Mouse (Mus musculus): Measurements from ENCODE around the gene Frs2. TPM values are rescaled to one million over a fixed set of nuclear protein-coding genes. Genes with fewer than 3 reads are reported as not detected.

Frs2 gene
- polyA plus RNA-seq, 2 experiments = 8.8 to 9.2 TPM

GRCm38 (mm10) chr10:117147463-117148360, 622 bp downstream of the Frs2 start:
- ATAC-seq (ENCODE audit: insufficient read depth) (peak; percentile 47), DNase-seq (ENCODE audit: low read depth in 3 of 3, low spot score in 3 of 3) (no peak)
- H3K4me3 ChIP-seq (ENCODE audit: insufficient read depth in 1 of 2, low read depth in 2 of 2, low read length in 2 of 2) = peak overlapping the region; percentile 92 to 97
- peak overlapping the region; percentile 88 for H3K9ac ChIP-seq (replicated peaks)
- H3K36me3 ChIP-seq (replicated peaks; ENCODE audit: control insufficient read depth, insufficient read depth, low read depth) = no peaks in the 10 kb centered on the region
- H3K4me2 ChIP-seq (ENCODE audit: low read depth) = peak overlapping the region; percentile 82
- WGBS (ENCODE audit: insufficient replicate concordance) = under 1% methylated on average over 58 of the region's 72 CpGs
- no peaks in the 10 kb centered on the region for H3K9me3 ChIP-seq (ENCODE audit: control insufficient read depth, low read length)
- H3K4me1 ChIP-seq (replicated peaks; ENCODE audit: control insufficient read depth in 2 of 2, insufficient read depth in 2 of 2, low read length in 1 of 2) = peaks cover 40 to 50% of the 10 kb centered on the region in 2 experiments
- TF ChIP-seq EP300 (IDR thresholded peaks at IDR 0.05; ENCODE audit: low read depth) = no peak
- no peak for TF ChIP-seq CTCF (IDR thresholded peaks at IDR 0.05; ENCODE audit: low read depth)
- H3K27me3 ChIP-seq (ENCODE audit: control insufficient read depth, insufficient read depth, low read length) = no peaks in the 10 kb centered on the region
- H3K27ac ChIP-seq = peak overlapping the region; percentile 81

GRCm38 (mm10) chr10:117146421-117146820, 1.9 kb downstream of the Frs2 start:
- DNase-seq (ENCODE audit: low read depth in 3 of 3, low spot score in 3 of 3) = no peak
- 34% methylated on average over 9 of the region's 9 CpGs for WGBS (ENCODE audit: insufficient replicate concordance)
- Histone ChIP-seq H3K9me3 (ENCODE audit: control insufficient read depth, low read length) (no peaks in the 10 kb centered on the region), H3K4me1 (replicated peaks; ENCODE audit: control insufficient read depth in 2 of 2, insufficient read depth in 2 of 2, low read length in 1 of 2) (peaks cover 42 to 52% of the 10 kb centered on the region in 2 experiments), H3K27me3 (ENCODE audit: control insufficient read depth, insufficient read depth, low read length) (no peaks in the 10 kb centered on the region), H3K36me3 (replicated peaks; ENCODE audit: control insufficient read depth, insufficient read depth, low read depth) (no peaks in the 10 kb centered on the region), H3K27ac (peak overlapping the region; percentile 68), H3K4me3 (ENCODE audit: insufficient read depth in 1 of 2, low read depth in 2 of 2, low read length in 2 of 2) (peak overlapping the region; percentile 53 to 97), H3K9ac (replicated peaks) (peak overlapping the region; percentile 61), H3K4me2 (ENCODE audit: low read depth) (peak overlapping the region; percentile 82)
- no peak for ATAC-seq (ENCODE audit: insufficient read depth)
- TF ChIP-seq CTCF (IDR thresholded peaks at IDR 0.05; ENCODE audit: low read depth) (no peak), EP300 (IDR thresholded peaks at IDR 0.05; ENCODE audit: low read depth) (no peak)

DNA sequence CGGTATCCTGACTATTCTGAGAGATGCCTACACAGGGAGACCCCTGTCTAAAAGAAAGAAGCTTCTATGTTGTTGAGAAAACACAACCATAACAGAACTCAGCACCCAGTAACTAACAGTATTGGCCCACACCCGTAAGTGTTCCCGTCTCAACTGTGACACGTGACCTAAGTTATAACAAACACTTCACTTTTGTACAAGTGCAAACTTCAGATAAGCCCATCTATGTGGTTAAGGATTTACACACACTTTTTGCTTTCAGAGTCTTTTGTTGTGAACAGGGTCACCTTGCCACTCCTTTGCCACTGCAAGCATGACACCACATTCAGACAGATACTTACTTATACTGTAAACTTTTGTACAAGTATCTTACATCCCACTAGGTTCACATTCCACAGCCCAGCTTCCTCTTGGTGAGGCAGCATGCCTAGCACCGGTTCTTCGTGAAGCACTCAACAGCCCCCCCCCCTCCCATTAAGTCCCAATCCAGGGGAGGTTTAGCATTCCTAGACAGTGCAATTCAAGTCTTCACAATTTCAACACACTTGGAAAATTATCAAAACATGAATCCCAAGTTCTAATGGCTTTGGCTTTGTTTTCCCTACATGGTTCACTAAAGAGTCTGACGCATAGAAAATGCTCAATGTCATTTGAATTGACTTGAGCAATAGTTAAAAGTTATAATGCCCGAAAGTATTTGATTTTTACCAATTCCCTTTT, 2.6 kb downstream of the Frs2 start:
- no peaks in the 10 kb centered on the region for H3K27me3 ChIP-seq (ENCODE audit: control insufficient read depth, insufficient read depth, low read length)
- no peaks in the 10 kb centered on the region for H3K36me3 ChIP-seq (replicated peaks; ENCODE audit: control insufficient read depth, insufficient read depth, low read depth)
- H3K9me3 ChIP-seq (ENCODE audit: control insufficient read depth, low read length) = no peaks in the 10 kb centered on the region
- peak overlapping the region; percentile 10 to 97; a peak in 3 of 4 replicates for H3K4me3 ChIP-seq (ENCODE audit: insufficient read depth in 1 of 2, low read depth in 2 of 2, low read length in 2 of 2)
- 25% methylated on average over 8 of the region's 8 CpGs for WGBS (ENCODE audit: insufficient replicate concordance)
- H3K27ac ChIP-seq = peak overlapping the region; percentile 61
- ATAC-seq (ENCODE audit: insufficient read depth) (no peak), DNase-seq (ENCODE audit: low read depth in 3 of 3, low spot score in 3 of 3) (peak; percentile 39 to 64 (median 61))
- peaks cover 44 to 52% of the 10 kb centered on the region in 2 experiments for H3K4me1 ChIP-seq (replicated peaks; ENCODE audit: control insufficient read depth in 2 of 2, insufficient read depth in 2 of 2, low read length in 1 of 2)
- TF ChIP-seq CTCF (IDR thresholded peaks at IDR 0.05; ENCODE audit: low read depth) (no peak), EP300 (IDR thresholded peaks at IDR 0.05; ENCODE audit: low read depth) (peak; percentile 48; the same call in 1 of the 2 replicates)
- peak overlapping the region; percentile 82 for H3K4me2 ChIP-seq (ENCODE audit: low read depth)
- H3K9ac ChIP-seq (replicated peaks) = peak overlapping the region; percentile 40

- ATAC-seq (ENCODE audit: insufficient read depth) (no peak), DNase-seq (ENCODE audit: low read depth in 3 of 3, low spot score in 3 of 3) (no peak)
- Histone ChIP-seq H3K4me1 (replicated peaks; ENCODE audit: control insufficient read depth in 2 of 2, insufficient read depth in 2 of 2, low read length in 1 of 2) (peaks cover 42 to 52% of the 10 kb centered on the region in 2 experiments), H3K4me3 (ENCODE audit: insufficient read depth in 1 of 2, low read depth in 2 of 2, low read length in 2 of 2) (no peak overlapping the region), H3K4me2 (ENCODE audit: low read depth) (peak overlapping the region; percentile 82), H3K27me3 (ENCODE audit: control insufficient read depth, insufficient read depth, low read length) (no peaks in the 10 kb centered on the region), H3K9me3 (ENCODE audit: control insufficient read depth, low read length) (no peaks in the 10 kb centered on the region), H3K27ac (peak overlapping the region; percentile 31), H3K9ac (replicated peaks) (no peak overlapping the region; the same call in 1 of the 2 replicates), H3K36me3 (replicated peaks; ENCODE audit: control insufficient read depth, insufficient read depth, low read depth) (no peaks in the 10 kb centered on the region)
- 48% methylated on average over 6 of the region's 6 CpGs for WGBS (ENCODE audit: insufficient replicate concordance)
- TF ChIP-seq EP300 (IDR thresholded peaks at IDR 0.05; ENCODE audit: low read depth) (0 out of 2 replicates have a peak, but pooled peaks have one; percentile 23), CTCF (IDR thresholded peaks at IDR 0.05; ENCODE audit: low read depth) (no peak)
These were observed 3.7 kb downstream of the Frs2 start for GRCm38 (mm10) chr10:117144628-117145027.
